Mouse (Mus musculus): ENCODE results near the gene Rabep1. TPM values are rescaled to one million over a fixed set of nuclear protein-coding genes. Genes with fewer than 3 reads are reported as not detected.

Gene Rabep1
- total and polyA plus RNA-seq, 2 experiments = 3.5 to 29.1 TPM

DNA sequence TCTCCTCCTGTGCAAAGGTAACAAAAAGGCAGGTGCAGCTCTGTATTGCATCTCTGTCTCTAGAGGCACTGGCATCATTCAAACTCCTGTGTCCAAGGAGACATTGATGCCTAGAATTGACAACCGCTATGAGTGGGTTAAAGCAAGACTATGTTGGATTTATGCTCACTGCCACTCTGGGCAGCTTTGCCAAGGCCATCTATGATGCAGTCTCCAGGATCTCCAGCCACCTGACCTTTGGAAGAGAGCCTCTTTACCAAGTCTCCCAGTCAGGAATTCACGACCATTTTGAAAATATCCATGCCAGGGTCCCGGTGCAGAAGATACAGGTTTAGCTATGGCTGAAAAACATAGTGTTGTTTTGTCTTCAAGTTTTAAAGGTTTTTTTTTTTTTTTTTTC, 24.7 kb downstream of the Rabep1 start:
- Histone ChIP-seq H3K4me3 (ENCODE audit: insufficient read depth, low read depth, low read length) (no peak overlapping the region), H3K27me3 (ENCODE audit: control insufficient read depth, insufficient read depth, low read length) (no peaks in the 10 kb centered on the region), H3K36me3 (ENCODE audit: control insufficient read depth, insufficient read depth, low read length) (no peaks in the 10 kb centered on the region), H3K9ac (ENCODE audit: low read depth, low read length) (no peak overlapping the region), H3K27ac (replicated peaks; ENCODE audit: insufficient read depth, low read depth, low read length) (no peak overlapping the region; the same call in 1 of the 2 replicates), H3K79me2 (ENCODE audit: control insufficient read depth, insufficient read depth, low read length) (peaks cover 29% of the 10 kb centered on the region), H3K4me1 (ENCODE audit: control insufficient read depth, insufficient read depth, low read length) (peaks cover 32% of the 10 kb centered on the region)
- TF ChIP-seq POLR2A (IDR thresholded peaks at IDR 0.05; ENCODE audit: extremely low read depth, insufficient read depth, low read length) = no peak
- TF ChIP-seq CTCF (IDR thresholded peaks at IDR 0.05; ENCODE audit: low read depth, low read length) = no peak
- WGBS = 51% methylated on average over 3 of the region's 3 CpGs
- DNase-seq (ENCODE audit: extremely low read depth, low read depth, low spot score) = peak; percentile 57

DNA sequence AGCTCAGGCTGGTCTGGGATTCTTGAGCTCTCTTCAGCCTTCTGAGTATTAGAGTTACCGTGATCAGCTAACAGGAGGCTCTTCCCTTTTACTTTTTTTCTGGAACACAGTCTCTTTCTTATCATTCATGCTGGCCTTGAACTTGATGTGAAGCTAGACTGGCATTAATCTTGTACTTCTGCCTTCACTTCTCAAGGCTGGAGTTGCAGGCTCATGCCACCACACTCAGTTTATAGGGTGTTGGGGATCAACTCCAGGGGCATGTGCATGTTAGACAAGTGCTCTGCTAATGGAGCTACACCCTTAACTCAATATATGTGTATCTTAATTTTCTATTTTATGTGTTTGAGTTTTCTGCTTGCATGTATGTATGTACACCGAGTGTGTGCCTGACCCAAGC, 25.2 kb downstream of the Rabep1 start:
- no peak for DNase-seq (ENCODE audit: extremely low read depth, low read depth, low spot score)

GRCm38 (mm10) chr11:70870407-70870806, 25.8 kb downstream of the Rabep1 start:
- peak; percentile 88 for DNase-seq (ENCODE audit: extremely low read depth, low read depth, low spot score)
- H3K36me3 ChIP-seq (ENCODE audit: control insufficient read depth, insufficient read depth, low read length) = no peaks in the 10 kb centered on the region; the same call in 1 of the 2 replicates
- H3K4me1 ChIP-seq (ENCODE audit: control insufficient read depth, insufficient read depth, low read length) = peaks cover 32% of the 10 kb centered on the region
- no peaks in the 10 kb centered on the region for H3K27me3 ChIP-seq (ENCODE audit: control insufficient read depth, insufficient read depth, low read length)
- TF ChIP-seq POLR2A (IDR thresholded peaks at IDR 0.05; ENCODE audit: extremely low read depth, insufficient read depth, low read length) (no peak), CTCF (IDR thresholded peaks at IDR 0.05; ENCODE audit: low read depth, low read length) (no peak)
- H3K79me2 ChIP-seq (ENCODE audit: control insufficient read depth, insufficient read depth, low read length) = peaks cover 32% of the 10 kb centered on the region
- H3K27ac ChIP-seq (replicated peaks; ENCODE audit: insufficient read depth, low read depth, low read length) = no peak overlapping the region
- 94% methylated on average over 1 of the region's 1 CpGs for WGBS
- no peak overlapping the region for H3K4me3 ChIP-seq (ENCODE audit: insufficient read depth, low read depth, low read length)
- H3K9ac ChIP-seq (ENCODE audit: low read depth, low read length) = no peak overlapping the region

More for the DNA sequence above, 25.2 kb downstream of the Rabep1 start:
- H3K4me1 ChIP-seq (ENCODE audit: control insufficient read depth, insufficient read depth, low read length) = peaks cover 32% of the 10 kb centered on the region
- 78% methylated on average over 2 of the region's 2 CpGs for WGBS
- peaks cover 29% of the 10 kb centered on the region for H3K79me2 ChIP-seq (ENCODE audit: control insufficient read depth, insufficient read depth, low read length)
- no peak overlapping the region for H3K4me3 ChIP-seq (ENCODE audit: insufficient read depth, low read depth, low read length)
- TF ChIP-seq CTCF (IDR thresholded peaks at IDR 0.05; ENCODE audit: low read depth, low read length) (no peak), POLR2A (IDR thresholded peaks at IDR 0.05; ENCODE audit: extremely low read depth, insufficient read depth, low read length) (no peak)
- H3K9ac ChIP-seq (ENCODE audit: low read depth, low read length) = no peak overlapping the region
- H3K27ac ChIP-seq (replicated peaks; ENCODE audit: insufficient read depth, low read depth, low read length) = no peak overlapping the region
- H3K36me3 ChIP-seq (ENCODE audit: control insufficient read depth, insufficient read depth, low read length) = no peaks in the 10 kb centered on the region
- H3K27me3 ChIP-seq (ENCODE audit: control insufficient read depth, insufficient read depth, low read length) = no peaks in the 10 kb centered on the region

GRCm38 (mm10) chr11:70871110-70871509, 26.5 kb downstream of the Rabep1 start:
- Histone ChIP-seq H3K79me2 (ENCODE audit: control insufficient read depth, insufficient read depth, low read length) (peaks cover 33% of the 10 kb centered on the region), H3K36me3 (ENCODE audit: control insufficient read depth, insufficient read depth, low read length) (peaks cover 2% of the 10 kb centered on the region), H3K9ac (ENCODE audit: low read depth, low read length) (no peak overlapping the region), H3K27ac (replicated peaks; ENCODE audit: insufficient read depth, low read depth, low read length) (no peak overlapping the region), H3K4me3 (ENCODE audit: insufficient read depth, low read depth, low read length) (no peak overlapping the region), H3K27me3 (ENCODE audit: control insufficient read depth, insufficient read depth, low read length) (no peaks in the 10 kb centered on the region), H3K4me1 (ENCODE audit: control insufficient read depth, insufficient read depth, low read length) (peaks cover 32% of the 10 kb centered on the region)
- DNase-seq (ENCODE audit: extremely low read depth, low read depth, low spot score) = no peak
- TF ChIP-seq POLR2A (IDR thresholded peaks at IDR 0.05; ENCODE audit: extremely low read depth, insufficient read depth, low read length) (no peak), CTCF (IDR thresholded peaks at IDR 0.05; ENCODE audit: low read depth, low read length) (no peak)
- 79% methylated on average over 1 of the region's 1 CpGs for WGBS

DNA sequence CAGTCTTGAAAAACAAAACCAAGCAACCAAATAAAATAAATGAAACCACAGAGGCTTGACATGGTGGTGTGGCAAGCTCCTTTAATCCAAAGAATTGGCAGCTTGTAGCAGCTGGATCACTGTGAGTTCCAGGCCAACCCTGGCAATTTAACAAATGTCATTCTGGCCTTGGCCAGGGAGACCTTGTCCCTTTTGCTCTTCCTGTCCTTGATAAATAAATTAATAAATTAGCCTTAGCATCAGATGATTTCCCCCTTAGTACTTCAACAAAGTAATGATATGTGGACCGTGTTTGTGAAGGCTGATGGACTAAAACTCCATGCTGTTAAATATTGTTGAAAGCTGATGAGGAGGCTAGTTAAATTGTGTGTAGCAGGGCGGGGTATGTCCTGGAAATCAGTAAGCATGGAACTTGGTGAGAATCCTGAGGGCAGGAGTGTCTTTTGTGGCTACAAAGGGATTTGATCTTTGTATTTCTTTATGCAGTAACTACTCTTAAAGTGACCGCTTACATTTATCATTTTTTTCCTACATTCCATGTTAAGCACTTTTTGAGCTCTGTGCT, 27.3 kb downstream of the Rabep1 start:
- Histone ChIP-seq H3K9ac (ENCODE audit: low read depth, low read length) (no peak overlapping the region), H3K4me3 (ENCODE audit: insufficient read depth, low read depth, low read length) (no peak overlapping the region), H3K79me2 (ENCODE audit: control insufficient read depth, insufficient read depth, low read length) (peaks cover 33% of the 10 kb centered on the region), H3K36me3 (ENCODE audit: control insufficient read depth, insufficient read depth, low read length) (peaks cover 5% of the 10 kb centered on the region), H3K27ac (replicated peaks; ENCODE audit: insufficient read depth, low read depth, low read length) (no peak overlapping the region), H3K4me1 (ENCODE audit: control insufficient read depth, insufficient read depth, low read length) (peaks cover 32% of the 10 kb centered on the region), H3K27me3 (ENCODE audit: control insufficient read depth, insufficient read depth, low read length) (no peaks in the 10 kb centered on the region)
- TF ChIP-seq POLR2A (IDR thresholded peaks at IDR 0.05; ENCODE audit: extremely low read depth, insufficient read depth, low read length) = no peak
- no peak for TF ChIP-seq CTCF (IDR thresholded peaks at IDR 0.05; ENCODE audit: low read depth, low read length)
- peak; percentile 86 for DNase-seq (ENCODE audit: extremely low read depth, low read depth, low spot score)
- 38% methylated on average over 3 of the region's 3 CpGs for WGBS
